Mouse (Mus musculus): ENCODE data around the gene Aco2. TPM values are rescaled to one million over a fixed set of nuclear protein-coding genes. Genes with fewer than 3 reads are reported as not detected.

The Aco2 gene
- polyA plus RNA-seq, 1 experiment: 110 TPM

GRCm38 (mm10) chr15:81954716-81955115 is 82.6 kb downstream of the Aco2 start:
- Histone ChIP-seq H3K27me3 (replicated peaks) (peaks cover 3% of the 10 kb centered on the region), H3K4me3 (replicated peaks) (no peak overlapping the region), H3K9me3 (no peaks in the 10 kb centered on the region), H3K4me1 (peaks cover 24% of the 10 kb centered on the region), H3K36me3 (replicated peaks; ENCODE audit: low read length) (peaks cover 74% of the 10 kb centered on the region)
- TF ChIP-seq FLI1 (IDR thresholded peaks at IDR 0.05; ENCODE audit: low read length) (no peak), GATA1 (IDR thresholded peaks at IDR 0.05; ENCODE audit: borderline replicate concordance, low read length) (no peak)

GRCm38 (mm10) chr15:81955414-81955813 is 83.3 kb downstream of the Aco2 start:
- peaks cover 70% of the 10 kb centered on the region for H3K36me3 ChIP-seq (replicated peaks; ENCODE audit: low read length)

GRCm38 (mm10) chr15:81956457-81956856 is 84.3 kb downstream of the Aco2 start:
- Histone ChIP-seq H3K4me3 (replicated peaks) (no peak overlapping the region), H3K36me3 (replicated peaks; ENCODE audit: low read length) (peaks cover 60% of the 10 kb centered on the region), H3K4me1 (peaks cover 29% of the 10 kb centered on the region), H3K9me3 (no peaks in the 10 kb centered on the region), H3K27me3 (replicated peaks) (no peaks in the 10 kb centered on the region)
- TF ChIP-seq FLI1 (IDR thresholded peaks at IDR 0.05; ENCODE audit: low read length) (no peak), GATA1 (IDR thresholded peaks at IDR 0.05; ENCODE audit: borderline replicate concordance, low read length) (no peak)

More at GRCm38 (mm10) chr15:81955414-81955813, 83.3 kb downstream of the Aco2 start:
- H3K4me1 ChIP-seq: peaks cover 28% of the 10 kb centered on the region
- H3K9me3 ChIP-seq: no peaks in the 10 kb centered on the region
- no peak overlapping the region for H3K4me3 ChIP-seq (replicated peaks)
- no peaks in the 10 kb centered on the region for H3K27me3 ChIP-seq (replicated peaks)
- TF ChIP-seq FLI1 (IDR thresholded peaks at IDR 0.05; ENCODE audit: low read length) (no peak), GATA1 (IDR thresholded peaks at IDR 0.05; ENCODE audit: borderline replicate concordance, low read length) (no peak)

- H3K36me3 ChIP-seq (replicated peaks; ENCODE audit: low read length): peaks cover 48% of the 10 kb centered on the region
- peaks cover 29% of the 10 kb centered on the region for H3K4me1 ChIP-seq
- H3K4me3 ChIP-seq (replicated peaks): no peak overlapping the region
- TF ChIP-seq FLI1 (IDR thresholded peaks at IDR 0.05; ENCODE audit: low read length) (no peak), GATA1 (IDR thresholded peaks at IDR 0.05; ENCODE audit: borderline replicate concordance, low read length) (no peak)
- H3K9me3 ChIP-seq: no peaks in the 10 kb centered on the region
- no peaks in the 10 kb centered on the region for H3K27me3 ChIP-seq (replicated peaks)
These were observed 85.5 kb downstream of the Aco2 start for GRCm38 (mm10) chr15:81957598-81957997.

GRCm38 (mm10) chr15:81958906-81959305 is 86.8 kb downstream of the Aco2 start:
- TF ChIP-seq GATA1 (IDR thresholded peaks at IDR 0.05; ENCODE audit: borderline replicate concordance, low read length) (no peak), FLI1 (IDR thresholded peaks at IDR 0.05; ENCODE audit: low read length) (no peak)
- no peaks in the 10 kb centered on the region for H3K27me3 ChIP-seq (replicated peaks)
- no peaks in the 10 kb centered on the region for H3K9me3 ChIP-seq
- no peak overlapping the region for H3K4me3 ChIP-seq (replicated peaks)
- H3K4me1 ChIP-seq: peaks cover 29% of the 10 kb centered on the region
- H3K36me3 ChIP-seq (replicated peaks; ENCODE audit: low read length): peaks cover 38% of the 10 kb centered on the region

GRCm38 (mm10) chr15:81960171-81961077 is 88.3 kb downstream of the Aco2 start, which contains the start of gene Pmm1:
Gene Pmm1 (minus strand): TSS chr15:81960930.
- Histone ChIP-seq H3K4me3 (replicated peaks) (peak within 1 kb of the TSS; percentile 98), H3K4me1 (peaks cover 34% of the 10 kb centered on the region), H3K36me3 (replicated peaks; ENCODE audit: low read length) (peaks cover 23% of the 10 kb centered on the region), H3K27me3 (replicated peaks) (no peaks in the 10 kb centered on the region), H3K9me3 (no peaks in the 10 kb centered on the region)
- TF ChIP-seq GATA1 (IDR thresholded peaks at IDR 0.05; ENCODE audit: borderline replicate concordance, low read length) (no peak), FLI1 (IDR thresholded peaks at IDR 0.05; ENCODE audit: low read length) (no peak)

- TF ChIP-seq GATA1 (IDR thresholded peaks at IDR 0.05; ENCODE audit: borderline replicate concordance, low read length): no peak
- TF ChIP-seq FLI1 (IDR thresholded peaks at IDR 0.05; ENCODE audit: low read length): no peak
- Histone ChIP-seq H3K4me1 (peaks cover 34% of the 10 kb centered on the region), H3K36me3 (replicated peaks; ENCODE audit: low read length) (peaks cover 17% of the 10 kb centered on the region), H3K9me3 (no peaks in the 10 kb centered on the region), H3K27me3 (replicated peaks) (no peaks in the 10 kb centered on the region), H3K4me3 (replicated peaks) (peak overlapping the region; percentile 98)
These were observed 89.0 kb downstream of the Aco2 start for GRCm38 (mm10) chr15:81961078-81961451.

- no peaks in the 10 kb centered on the region for H3K9me3 ChIP-seq
- peaks cover 6% of the 10 kb centered on the region for H3K27me3 ChIP-seq (replicated peaks)
- peaks cover 33% of the 10 kb centered on the region for H3K4me1 ChIP-seq
- no peaks in the 10 kb centered on the region for H3K36me3 ChIP-seq (replicated peaks; ENCODE audit: low read length)
- TF ChIP-seq GATA1 (IDR thresholded peaks at IDR 0.05; ENCODE audit: borderline replicate concordance, low read length) (no peak), FLI1 (IDR thresholded peaks at IDR 0.05; ENCODE audit: low read length) (no peak)
- no peak overlapping the region for H3K4me3 ChIP-seq (replicated peaks)
These were observed 92.2 kb downstream of the Aco2 start for GRCm38 (mm10) chr15:81964262-81964661.

Other genes starting within 250 kb of the Aco2 start
- 3.1 and 6.9 TPM in 2 replicates for gene L3mbtl2, start 208.4 kb upstream of the Aco2 start, polyA plus RNA-seq (2012; ENCODE audit: insufficient read depth, low replicate concordance)
- not detected in 2 replicates for gene Chadl, start 175.0 kb upstream of the Aco2 start, polyA plus RNA-seq (2012; ENCODE audit: insufficient read depth, low replicate concordance)
- 15.0 and 23.1 TPM in 2 replicates for gene Zc3h7b, start 127.3 kb upstream of the Aco2 start, polyA plus RNA-seq (2012; ENCODE audit: insufficient read depth, low replicate concordance)
- 150 and 284 TPM in 2 replicates for gene Rangap1, start 126.8 kb upstream of the Aco2 start, polyA plus RNA-seq (2012; ENCODE audit: insufficient read depth, low replicate concordance)
- gene Tef, start 69.9 kb upstream of the Aco2 start, polyA plus RNA-seq (2012; ENCODE audit: insufficient read depth, low replicate concordance): 6.1 and 10.8 TPM in 2 replicates
- gene Tob2, start 13.5 kb upstream of the Aco2 start, polyA plus RNA-seq (2012; ENCODE audit: insufficient read depth, low replicate concordance): 16.1 and 26.6 TPM in 2 replicates
- gene Phf5a, start 398 bp upstream of the Aco2 start, polyA plus RNA-seq (2012; ENCODE audit: insufficient read depth, low replicate concordance): 4.8 and 12.6 TPM in 2 replicates
- 38.3 and 52.6 TPM in 2 replicates for gene Polr3h, start 53.9 kb downstream of the Aco2 start, polyA plus RNA-seq (2012; ENCODE audit: insufficient read depth, low replicate concordance)
- not detected in 2 replicates for gene Csdc2, start 64.5 kb downstream of the Aco2 start, polyA plus RNA-seq (2012; ENCODE audit: insufficient read depth, low replicate concordance)
- gene Pmm1, start 88.6 kb downstream of the Aco2 start, polyA plus RNA-seq (2012; ENCODE audit: insufficient read depth, low replicate concordance): 7.0 and 42.9 TPM in 2 replicates
- gene 1700029P11Rik, start 108.2 kb downstream of the Aco2 start, polyA plus RNA-seq (2012; ENCODE audit: insufficient read depth, low replicate concordance): not detected in 2 replicates
- gene Xrcc6, start 115.5 kb downstream of the Aco2 start, polyA plus RNA-seq (2012; ENCODE audit: insufficient read depth, low replicate concordance): 7.9 and 8.1 TPM in 2 replicates
- gene Desi1, start 161.6 kb downstream of the Aco2 start, polyA plus RNA-seq (2012; ENCODE audit: insufficient read depth, low replicate concordance): 53.6 and 99.4 TPM in 2 replicates
- gene Snu13, start 175.3 kb downstream of the Aco2 start, polyA plus RNA-seq (2012; ENCODE audit: insufficient read depth, low replicate concordance): 96.3 and 124 TPM in 2 replicates
- gene 4930407I10Rik, start 186.8 kb downstream of the Aco2 start, polyA plus RNA-seq (2012; ENCODE audit: insufficient read depth, low replicate concordance): not detected in 2 replicates
- gene Mei1, start 197.7 kb downstream of the Aco2 start, polyA plus RNA-seq (2012; ENCODE audit: insufficient read depth, low replicate concordance): not detected in 2 replicates

Data from megakaryocyte, embryonic 14.5 days (primary cell).